Mouse (Mus musculus) brain, adult 2 months (tissue): ENCODE measurements around the gene Rnft2.

ENCODE experiments used
- DNase-seq: peaks from one replicate; pipeline ENCODE4 v3.0.0; 2011; ENCODE audit warnings: low read depth, low spot score

Rnft2 gene

GRCm38 (mm10) chr5:118172078-118172723 is 72.7 kb downstream of the Rnft2 start:
- peak; percentile 27 for DNase-seq

- DNase-seq = peak; percentile 58
Observed at GRCm38 (mm10) chr5:118171665-118172064, 73.3 kb downstream of the Rnft2 start.

- DNase-seq = peak; percentile 63
Observed at GRCm38 (mm10) chr5:118170888-118171529, 73.9 kb downstream of the Rnft2 start.

GRCm38 (mm10) chr5:118169222-118170221 is 75.4 kb downstream of the Rnft2 start:
- peak; percentile 58 for DNase-seq

- no peak for DNase-seq
Observed at GRCm38 (mm10) chr5:118167561-118167995, 77.3 kb downstream of the Rnft2 start.

GRCm38 (mm10) chr5:118165462-118165861 is 79.5 kb downstream of the Rnft2 start:
- DNase-seq = no peak

- peak; percentile 52 for DNase-seq
Observed at GRCm38 (mm10) chr5:118164581-118164980, 80.3 kb downstream of the Rnft2 start, which contains the start of gene Hrk. TSS of gene Hrk (plus strand) at chr5:118164648.

- no peak for DNase-seq
Observed at GRCm38 (mm10) chr5:118160691-118161090, 84.2 kb downstream of the Rnft2 start.

- no peak for DNase-seq
Observed at GRCm38 (mm10) chr5:118156976-118157375, 87.9 kb downstream of the Rnft2 start.

GRCm38 (mm10) chr5:118155565-118155947 is 89.4 kb downstream of the Rnft2 start:
- DNase-seq = no peak

GRCm38 (mm10) chr5:118154839-118155564 is 89.9 kb downstream of the Rnft2 start, which contains the start of gene Fbxw8:
TSS of gene Fbxw8 (minus strand) at chr5:118155464.
- DNase-seq = peak; percentile 94

- no peak for DNase-seq
Observed at GRCm38 (mm10) chr5:118149711-118150110, 95.2 kb downstream of the Rnft2 start.

- no peak for DNase-seq
Observed at GRCm38 (mm10) chr5:118147264-118147663, 97.7 kb downstream of the Rnft2 start.

GRCm38 (mm10) chr5:118145999-118146679 is 98.8 kb downstream of the Rnft2 start:
- DNase-seq = peak; percentile 64

- no peak for DNase-seq
Observed at GRCm38 (mm10) chr5:118145458-118145857, 99.5 kb downstream of the Rnft2 start.

GRCm38 (mm10) chr5:118144770-118145169 is 100.1 kb downstream of the Rnft2 start:
- no peak for DNase-seq

- DNase-seq = no peak
Observed at GRCm38 (mm10) chr5:118144327-118144726, 100.6 kb downstream of the Rnft2 start.

GRCm38 (mm10) chr5:118143211-118144026 is 101.5 kb downstream of the Rnft2 start:
- DNase-seq = no peak

- no peak for DNase-seq
Observed at GRCm38 (mm10) chr5:118142471-118142870, 102.4 kb downstream of the Rnft2 start.
